Mouse (Mus musculus) lung, embryonic 16.5 days (tissue): ENCODE data around the gene Armc2. TPM values are rescaled to one million over a fixed set of nuclear protein-coding genes. Genes with fewer than 3 reads are reported as not detected.

Experiments used
- ATAC-seq: fragments of 200-750 bp; cut with Nextera tagmentation; 2 replicates; pipeline ENCODE4 v1.8.0; 2017; ENCODE audit warnings: low read depth, mild to moderate bottlenecking, moderate library complexity
- H3K27ac ChIP-seq: fragments of 300-500 bp; sonication (generic); 2 replicates; pipeline ENCODE4 v1.5.1; 2014; ENCODE audit warnings: mild to moderate bottlenecking, control low read depth, low read length
- H3K27me3 ChIP-seq: fragments of 300-500 bp; sonication (generic); 2 replicates; pipeline ENCODE4 v1.6.1; 2014; ENCODE audit warnings: low read depth, low read length, mixed read lengths; ENCODE audit not compliant: control insufficient read depth, insufficient read depth
- H3K36me3 ChIP-seq: fragments of 300-500 bp; sonication (generic); 2 replicates; pipeline ENCODE4 v1.6.1; 2014; ENCODE audit warnings: low read length; ENCODE audit not compliant: control insufficient read depth, insufficient read depth
- H3K4me1 ChIP-seq: fragments of 300-500 bp; sonication (generic); replicated peaks from 2 replicates; pipeline ENCODE4 v1.6.1; 2014; ENCODE audit warnings: low read length, mixed read lengths; ENCODE audit not compliant: control insufficient read depth, insufficient read depth
- H3K4me2 ChIP-seq: fragments of 300-500 bp; sonication (generic); 2 replicates; pipeline ENCODE4 v1.6.1; 2014; ENCODE audit warnings: low read depth, low read length, control low read depth
- H3K4me3 ChIP-seq: fragments of 300-500 bp; sonication (generic); 2 replicates; pipeline ENCODE4 v1.5.1; 2014; ENCODE audit warnings: mild to moderate bottlenecking, low read length, control low read depth
- H3K9ac ChIP-seq: fragments of 300-500 bp; sonication (generic); 2 replicates; pipeline ENCODE4 v1.6.1; 2014; ENCODE audit warnings: low read length, control low read depth
- H3K9me3 ChIP-seq: fragments of 300-500 bp; sonication (generic); 2 replicates; pipeline ENCODE4 v1.6.1; 2016; ENCODE audit warnings: low read length; ENCODE audit not compliant: control insufficient read depth
- WGBS: fragments of 180-500 bp; shearing (Covaris S2); extraction: QIAGEN DNeasy Blood & Tissue Kit; methylation state at CpG from one replicate; pipeline ENCODE4 v1.1.7; 2014; 5-methylcytosine and 5-hydroxymethylcytosine counted together
- polyA plus RNA-seq: library from polyadenylated mRNA; unstranded; fragments of >200 nt; fragmentation: Nextera tagmentation; extraction: Ambion mirVana; gene quantifications from 2 replicates; pipeline ENCODE4 v1.2.1, GENCODE M21; 2015

The Armc2 gene
- polyA plus RNA-seq, 1 experiment from 2014 or later = 2.0 TPM

- ATAC-seq = peak; percentile 23; the same call in 1 of the 2 replicates
- Histone ChIP-seq H3K4me2 (no peak overlapping the region), H3K4me3 (no peak overlapping the region), H3K27ac (no peak overlapping the region; the same call in 1 of the 2 replicates), H3K9me3 (0 out of 2 replicates have a peak, but pooled peaks cover 5% of the 10 kb centered on the region), H3K27me3 (no peaks in the 10 kb centered on the region), H3K36me3 (no peaks in the 10 kb centered on the region), H3K9ac (no peak overlapping the region), H3K4me1 (peaks cover 38% of the 10 kb centered on the region)
- WGBS = 26% methylated on average over 4 of the region's 4 CpGs
Measured at GRCm38 (mm10) chr10:41937176-41937575, 81.1 kb downstream of the Armc2 start.

- H3K4me2 ChIP-seq = no peak overlapping the region
- H3K36me3 ChIP-seq = no peaks in the 10 kb centered on the region
- H3K4me3 ChIP-seq = no peak overlapping the region
- no peak overlapping the region for H3K27ac ChIP-seq
- H3K27me3 ChIP-seq = no peaks in the 10 kb centered on the region
- peaks cover 34% of the 10 kb centered on the region for H3K4me1 ChIP-seq
- 0 out of 2 replicates have a peak, but pooled peaks cover 5% of the 10 kb centered on the region for H3K9me3 ChIP-seq
- WGBS = 39% methylated on average over 4 of the region's 4 CpGs
- ATAC-seq = 0 out of 2 replicates have a peak, but pooled peaks have one; percentile 18
- no peak overlapping the region for H3K9ac ChIP-seq
Measured at GRCm38 (mm10) chr10:41936100-41936499, 82.1 kb downstream of the Armc2 start.

GRCm38 (mm10) chr10:41935476-41935829 is 82.8 kb downstream of the Armc2 start:
- Histone ChIP-seq H3K4me2 (peak overlapping the region; percentile 48), H3K9me3 (0 out of 2 replicates have a peak, but pooled peaks cover 3% of the 10 kb centered on the region), H3K4me1 (peaks cover 33% of the 10 kb centered on the region), H3K27ac (peak overlapping the region; percentile 87), H3K4me3 (no peak overlapping the region), H3K27me3 (no peaks in the 10 kb centered on the region), H3K36me3 (no peaks in the 10 kb centered on the region), H3K9ac (no peak overlapping the region)
- peak; percentile 24; the same call in 1 of the 2 replicates for ATAC-seq

GRCm38 (mm10) chr10:41934633-41935475 is 83.4 kb downstream of the Armc2 start:
- 3% methylated on average over 21 of the region's 21 CpGs for WGBS
- peak overlapping the region; percentile 48 for H3K4me2 ChIP-seq
- peak; percentile 86 for ATAC-seq
- H3K9me3 ChIP-seq = no peaks in the 10 kb centered on the region
- H3K9ac ChIP-seq = peak overlapping the region; percentile 46
- peaks cover 33% of the 10 kb centered on the region for H3K4me1 ChIP-seq
- no peaks in the 10 kb centered on the region for H3K36me3 ChIP-seq
- H3K4me3 ChIP-seq = peak overlapping the region; percentile 26
- peak overlapping the region; percentile 87 for H3K27ac ChIP-seq
- no peaks in the 10 kb centered on the region for H3K27me3 ChIP-seq

GRCm38 (mm10) chr10:41933536-41933935 is 84.7 kb downstream of the Armc2 start:
- no peak overlapping the region for H3K27ac ChIP-seq
- no peaks in the 10 kb centered on the region for H3K27me3 ChIP-seq
- H3K4me1 ChIP-seq = peaks cover 33% of the 10 kb centered on the region
- WGBS = 46% methylated on average over 6 of the region's 6 CpGs
- no peak overlapping the region for H3K4me2 ChIP-seq
- no peaks in the 10 kb centered on the region for H3K9me3 ChIP-seq
- no peak for ATAC-seq
- no peak overlapping the region for H3K4me3 ChIP-seq
- H3K9ac ChIP-seq = no peak overlapping the region
- no peaks in the 10 kb centered on the region for H3K36me3 ChIP-seq

- no peak overlapping the region for H3K9ac ChIP-seq
- H3K27ac ChIP-seq = no peak overlapping the region
- no peak overlapping the region for H3K4me3 ChIP-seq
- H3K9me3 ChIP-seq = no peaks in the 10 kb centered on the region
- no peak overlapping the region for H3K4me2 ChIP-seq
- H3K36me3 ChIP-seq = no peaks in the 10 kb centered on the region
- H3K4me1 ChIP-seq = peaks cover 33% of the 10 kb centered on the region
- 74% methylated on average over 5 of the region's 5 CpGs for WGBS
- no peaks in the 10 kb centered on the region for H3K27me3 ChIP-seq
- no peak for ATAC-seq
Measured at GRCm38 (mm10) chr10:41932943-41933342, 85.3 kb downstream of the Armc2 start.

- no peak for ATAC-seq
- Histone ChIP-seq H3K9me3 (no peaks in the 10 kb centered on the region), H3K27ac (no peak overlapping the region), H3K36me3 (no peaks in the 10 kb centered on the region), H3K4me2 (no peak overlapping the region), H3K27me3 (no peaks in the 10 kb centered on the region), H3K9ac (no peak overlapping the region), H3K4me3 (no peak overlapping the region), H3K4me1 (peaks cover 27% of the 10 kb centered on the region)
- 71% methylated on average over 12 of the region's 12 CpGs for WGBS
Measured at GRCm38 (mm10) chr10:41931962-41932361, 86.3 kb downstream of the Armc2 start.

GRCm38 (mm10) chr10:41930966-41931365 is 87.3 kb downstream of the Armc2 start:
- 44% methylated on average over 4 of the region's 4 CpGs for WGBS
- H3K9ac ChIP-seq = no peak overlapping the region
- no peaks in the 10 kb centered on the region for H3K27me3 ChIP-seq
- ATAC-seq = no peak
- no peaks in the 10 kb centered on the region for H3K36me3 ChIP-seq
- H3K9me3 ChIP-seq = no peaks in the 10 kb centered on the region
- peaks cover 20% of the 10 kb centered on the region for H3K4me1 ChIP-seq
- no peak overlapping the region for H3K27ac ChIP-seq
- no peak overlapping the region for H3K4me2 ChIP-seq
- H3K4me3 ChIP-seq = no peak overlapping the region

GRCm38 (mm10) chr10:41926726-41927125 is 91.5 kb downstream of the Armc2 start:
- Histone ChIP-seq H3K27me3 (no peaks in the 10 kb centered on the region), H3K9ac (no peak overlapping the region), H3K36me3 (no peaks in the 10 kb centered on the region), H3K9me3 (no peaks in the 10 kb centered on the region), H3K4me2 (no peak overlapping the region), H3K4me3 (no peak overlapping the region), H3K4me1 (no peaks in the 10 kb centered on the region), H3K27ac (no peak overlapping the region)
- ATAC-seq = no peak
- 84% methylated on average over 14 of the region's 14 CpGs for WGBS
